Mouse (Mus musculus): Measurements from ENCODE around the gene Znrf3.
"Not testable (repeated sequence)": the region's sequence is repeated elsewhere in the genome, so short reads cannot be mapped to it uniquely, and the experiment has no call there.

Znrf3 gene

DNA sequence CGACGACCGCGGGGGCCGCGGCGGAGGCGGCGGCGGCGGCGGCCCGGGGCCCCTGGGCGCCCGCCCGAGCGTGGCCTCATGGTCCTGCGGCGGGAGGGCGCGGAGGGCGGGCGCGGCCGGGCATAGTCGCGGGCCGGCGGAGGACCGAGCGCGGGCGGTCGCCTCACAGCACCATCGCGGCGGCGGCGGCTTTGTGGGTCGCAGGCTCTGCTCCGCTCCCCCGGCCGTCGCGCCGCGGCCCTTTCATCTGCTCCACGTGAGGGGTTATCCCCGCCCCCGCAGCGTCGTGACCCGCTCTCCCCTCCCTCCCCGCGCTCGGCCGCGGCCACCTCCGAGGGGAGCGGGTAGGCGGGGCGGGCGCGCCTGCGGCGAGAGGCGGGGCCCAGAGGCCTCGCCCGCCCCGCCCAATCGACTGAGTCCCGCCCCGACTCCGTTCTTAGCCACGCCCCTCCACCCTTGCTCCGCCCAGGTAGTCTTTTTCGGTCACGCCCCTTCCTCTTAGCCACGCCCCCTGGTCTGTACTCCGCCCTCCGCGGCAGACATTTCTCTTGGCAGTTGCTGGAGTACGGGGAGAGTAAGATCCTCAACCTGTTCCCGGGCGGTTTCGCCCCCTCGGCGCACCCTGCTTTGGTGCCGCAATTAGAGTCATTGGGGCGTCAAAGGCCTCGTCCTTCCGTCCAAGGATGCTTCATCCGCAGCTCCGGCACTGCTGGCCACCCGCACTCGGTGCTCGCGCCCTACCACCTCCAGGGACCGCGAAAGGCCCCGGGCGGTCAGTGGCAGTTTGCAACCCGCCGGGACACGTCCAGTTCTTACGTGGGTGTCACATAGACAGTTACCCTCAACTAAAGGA, at the start of gene Znrf3:
TSS of gene Znrf3 (minus strand) at position 249 of the 853 bp plus-strand sequence.
- peak; percentile 85 for DNase-seq

DNA sequence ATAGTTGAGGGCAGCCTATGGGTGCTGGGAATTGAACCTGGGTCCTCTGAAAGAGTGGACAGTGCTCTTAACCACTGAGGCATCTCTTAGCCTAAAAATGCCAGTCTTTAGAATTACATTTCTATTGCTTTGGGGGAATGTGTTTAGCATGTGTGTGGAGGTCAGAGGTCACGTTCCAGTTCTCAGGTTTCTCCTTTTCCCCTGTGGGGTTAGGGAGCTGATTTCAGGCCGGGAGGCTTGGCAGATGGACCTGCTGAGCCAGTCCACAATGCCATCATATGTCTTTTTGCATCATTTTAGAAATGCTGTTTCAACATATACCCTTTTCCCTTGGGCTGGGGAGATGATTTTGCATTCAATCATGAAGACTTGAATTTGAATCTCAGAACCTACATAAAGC, 49.2 kb upstream of the Znrf3 start:
- DNase-seq, result no peak

DNA sequence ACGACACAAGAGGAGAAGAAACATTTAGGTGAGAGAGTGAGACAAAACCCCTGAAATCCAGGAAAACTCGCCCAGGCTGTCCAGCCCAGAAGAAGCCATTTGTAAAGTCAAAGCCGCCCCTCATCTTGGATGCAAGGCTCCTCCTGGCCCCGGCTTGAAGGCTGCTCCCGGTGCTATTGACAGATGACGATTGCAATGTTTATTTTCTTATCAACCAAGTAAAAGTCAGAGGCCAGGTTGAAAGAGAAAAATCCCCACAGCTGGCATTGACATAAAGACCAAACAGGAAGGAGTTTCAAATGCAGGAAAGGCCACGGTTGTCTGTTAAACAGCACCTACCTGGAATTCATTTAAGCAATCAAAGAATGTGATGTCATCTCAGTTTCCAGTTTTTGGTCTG, 47.3 kb upstream of the Znrf3 start:
- no peak for DNase-seq

DNA sequence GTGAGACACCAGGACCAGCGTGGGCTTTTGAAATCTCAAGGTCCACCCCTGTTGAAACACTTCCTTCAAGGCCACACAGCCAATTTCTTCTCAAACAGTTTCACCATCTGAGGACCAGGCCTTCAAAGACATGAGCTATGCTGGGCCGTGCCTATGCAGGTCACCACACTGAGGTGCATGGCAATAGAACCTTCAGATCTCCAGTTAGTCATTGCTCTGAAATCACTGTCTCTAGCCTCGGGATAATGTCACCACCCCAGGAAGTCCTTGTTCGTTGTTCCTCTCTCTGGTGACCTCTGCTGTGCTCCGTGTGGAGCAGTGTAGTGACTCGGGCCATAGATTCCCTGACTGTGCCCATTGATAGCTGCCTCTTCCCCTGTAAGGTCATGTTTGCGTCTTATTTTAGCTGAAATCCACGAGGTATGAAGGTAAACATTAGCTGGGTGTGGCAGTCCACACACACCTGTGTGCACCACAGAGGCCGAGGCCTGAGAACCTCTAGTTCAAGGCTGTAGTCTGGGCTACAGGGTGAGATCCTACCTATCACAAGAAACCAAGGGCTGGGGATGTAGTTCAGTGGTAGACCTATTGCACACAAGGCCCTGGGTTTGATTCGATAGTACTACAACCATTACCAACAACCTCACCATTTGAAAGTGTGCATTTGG, 46.5 kb upstream of the Znrf3 start:
- no peak for DNase-seq

DNA sequence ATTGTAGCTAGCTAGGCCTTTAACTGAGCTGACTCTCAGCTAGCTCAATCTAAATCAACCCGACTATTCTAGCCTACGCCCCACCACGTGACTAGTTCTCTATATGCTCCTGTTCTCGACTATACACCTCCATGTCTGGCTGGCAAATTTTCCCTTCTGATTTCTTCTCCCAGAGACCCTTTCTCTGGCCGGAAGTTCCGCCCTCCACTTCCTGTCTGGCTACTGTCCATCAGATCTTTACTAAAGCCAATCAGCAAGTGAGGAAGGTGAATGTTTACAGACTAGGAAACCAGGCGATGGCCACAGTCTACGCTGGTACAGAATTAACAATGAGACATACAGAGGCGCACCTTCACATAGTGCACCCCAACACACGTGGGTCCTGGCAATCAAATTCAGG, 44.8 kb upstream of the Znrf3 start:
- not testable (repeated sequence) for DNase-seq

DNA sequence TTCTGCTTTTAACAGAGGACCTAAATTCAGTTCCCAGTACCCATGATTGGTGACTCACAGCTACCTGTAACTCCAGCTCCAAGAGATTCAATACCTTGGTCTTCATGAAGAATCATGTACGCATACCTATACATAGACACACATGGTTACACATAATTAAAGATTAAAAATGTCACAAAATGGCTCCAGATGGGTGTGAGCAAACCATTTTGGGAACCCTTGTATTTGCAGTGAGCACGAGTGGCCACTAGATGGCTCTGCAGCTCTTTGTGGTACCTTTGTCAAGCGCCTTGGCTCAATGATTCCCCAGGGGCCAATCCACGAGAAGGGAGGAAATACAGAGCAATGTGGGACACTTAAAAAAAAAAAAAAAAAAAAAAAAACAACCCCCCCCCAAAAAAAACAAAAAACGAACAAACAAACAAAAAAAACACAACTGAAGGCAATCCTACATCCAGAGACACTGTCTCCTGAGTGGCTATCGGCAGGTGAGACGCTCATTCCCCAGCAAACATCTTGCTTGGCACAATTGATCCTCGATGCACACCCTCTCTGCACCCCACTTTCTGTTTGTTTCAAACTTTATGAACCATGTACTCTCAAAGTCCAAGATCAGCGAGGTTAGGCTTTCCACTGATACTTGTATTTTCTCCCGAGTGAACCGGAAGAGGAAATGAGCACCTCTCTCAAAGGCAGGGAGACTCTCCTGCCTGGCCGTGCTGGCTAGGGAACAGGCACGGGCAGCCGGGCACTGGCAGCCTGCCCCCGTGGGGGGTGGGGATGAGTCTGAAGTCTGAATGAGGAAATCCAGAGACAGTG, 40.8 kb upstream of the Znrf3 start:
- peak; percentile 90 for DNase-seq

DNA sequence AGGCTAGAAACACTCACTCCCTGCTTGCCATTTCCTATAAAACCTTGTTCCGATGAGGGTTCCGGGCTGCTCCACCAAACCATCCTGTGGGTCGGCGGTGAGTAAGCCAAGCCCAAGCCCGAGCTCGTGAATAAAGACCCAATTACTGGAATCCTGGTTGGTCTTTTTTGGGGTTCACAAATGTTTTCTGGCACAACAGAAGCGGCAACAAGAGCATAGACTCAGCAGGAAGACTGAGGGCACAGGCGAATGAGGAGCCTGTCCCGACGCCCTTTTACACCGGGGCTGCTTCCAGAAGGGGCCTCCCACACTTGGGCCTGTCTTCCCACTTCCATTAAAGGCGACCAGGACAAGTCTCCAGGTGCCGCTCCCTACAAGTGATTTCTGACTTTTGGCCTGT, 37.9 kb upstream of the Znrf3 start:
- no peak for DNase-seq

DNA sequence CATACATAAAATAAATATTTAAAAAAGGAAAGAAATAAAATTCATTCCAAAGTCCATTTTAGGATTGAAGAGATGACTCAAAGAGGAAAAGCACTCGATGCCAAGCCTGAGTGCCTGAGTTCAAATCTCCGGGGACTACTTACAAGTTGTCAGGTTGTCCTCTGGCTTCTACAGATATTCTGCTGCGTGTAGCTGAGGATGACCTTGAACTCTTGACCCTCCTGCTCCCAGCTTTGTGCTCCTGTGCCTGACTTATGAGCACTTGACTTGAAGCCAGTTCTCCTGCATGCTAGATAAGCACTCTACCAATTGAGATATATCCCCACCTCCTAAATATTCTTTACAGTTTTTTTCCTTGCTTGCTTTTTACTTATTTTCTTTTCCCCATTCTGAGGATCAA, 34.2 kb upstream of the Znrf3 start:
- no peak for DNase-seq

DNA sequence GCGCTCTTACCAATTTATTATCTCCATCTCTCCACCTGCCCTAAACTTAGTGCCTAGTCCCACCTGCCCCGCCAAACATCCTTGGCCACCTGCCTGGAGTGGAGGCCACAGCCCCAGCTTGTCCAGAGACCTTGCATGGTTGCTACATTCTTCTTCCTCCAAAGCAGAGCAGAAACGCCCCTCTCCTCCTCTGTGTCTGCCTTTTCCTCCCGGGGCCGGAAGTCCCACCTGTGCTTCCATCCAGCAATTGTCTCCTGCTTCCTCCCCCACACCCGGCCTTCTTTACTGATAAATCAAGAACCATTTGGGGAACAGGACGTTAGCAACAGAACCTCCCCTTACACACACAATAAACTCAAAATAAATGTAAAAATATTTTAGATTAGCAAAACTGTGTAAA, 33.5 kb upstream of the Znrf3 start:
- no peak for DNase-seq

DNA sequence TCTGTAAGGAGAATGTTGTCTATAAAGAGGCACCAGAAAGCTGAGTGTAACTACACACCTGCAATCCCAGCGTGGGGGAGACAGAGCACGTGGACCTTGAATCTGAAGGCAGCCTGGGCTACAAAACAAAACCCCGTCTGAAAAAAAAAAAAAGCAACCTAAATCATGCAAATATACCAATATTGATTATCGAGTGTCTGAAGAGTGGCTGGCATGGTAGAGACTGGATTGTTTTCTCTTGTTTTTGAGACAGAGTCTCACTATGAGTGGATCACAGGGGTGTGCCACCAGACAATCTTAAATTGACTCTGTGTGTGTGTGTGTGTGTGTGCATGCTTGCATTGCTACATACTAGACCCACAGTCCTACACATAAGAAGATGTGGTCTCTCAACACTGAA, 32.2 kb upstream of the Znrf3 start:
- no peak for DNase-seq

DNA sequence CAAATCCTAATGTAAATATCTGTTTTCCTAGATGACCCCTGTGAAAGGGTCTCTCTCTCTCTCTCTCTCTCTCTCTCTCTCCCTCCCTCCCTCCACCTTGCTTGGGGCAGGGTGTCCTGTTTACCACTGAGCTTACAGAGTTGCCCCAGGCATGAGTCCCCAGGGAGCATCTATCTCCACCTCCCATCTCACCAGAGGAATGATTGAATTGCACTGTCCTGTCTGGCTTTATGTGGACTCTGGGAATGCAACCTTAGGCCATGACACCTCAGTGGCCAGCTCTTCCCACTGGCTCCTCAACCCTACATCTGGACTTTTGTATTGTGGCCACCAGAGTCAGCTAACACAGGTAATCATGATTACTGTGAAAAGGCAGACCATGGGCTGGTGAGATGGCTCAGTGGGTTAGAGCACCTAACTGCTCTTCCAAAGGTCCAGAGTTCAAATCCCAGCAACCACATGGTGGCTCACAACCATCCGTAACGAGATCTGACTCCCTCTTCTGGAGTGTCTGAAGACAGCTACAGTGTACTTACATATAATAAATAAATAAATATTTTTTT, 31.0 kb upstream of the Znrf3 start:
- DNase-seq, result not testable (repeated sequence)

DNA sequence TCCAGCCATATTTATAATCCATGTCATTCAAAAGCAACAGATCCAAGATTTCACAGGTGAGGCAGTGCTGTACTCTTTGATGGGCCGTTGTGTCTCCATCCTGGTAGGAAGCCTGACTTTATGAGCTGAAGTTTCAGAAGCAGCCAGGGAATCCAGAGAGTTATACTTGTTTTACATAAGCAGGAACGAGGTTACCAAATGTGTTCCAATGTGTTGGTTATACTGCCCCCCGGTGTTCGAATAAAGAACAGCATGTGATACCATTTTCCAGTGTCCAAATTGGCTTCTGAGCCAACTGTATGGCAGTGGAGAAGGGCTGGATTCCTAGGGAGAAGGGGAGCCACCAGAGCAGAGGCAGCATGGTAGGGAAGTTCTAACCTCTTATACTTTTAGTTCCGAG, 29.5 kb upstream of the Znrf3 start:
- peak; percentile 81 for DNase-seq

DNA sequence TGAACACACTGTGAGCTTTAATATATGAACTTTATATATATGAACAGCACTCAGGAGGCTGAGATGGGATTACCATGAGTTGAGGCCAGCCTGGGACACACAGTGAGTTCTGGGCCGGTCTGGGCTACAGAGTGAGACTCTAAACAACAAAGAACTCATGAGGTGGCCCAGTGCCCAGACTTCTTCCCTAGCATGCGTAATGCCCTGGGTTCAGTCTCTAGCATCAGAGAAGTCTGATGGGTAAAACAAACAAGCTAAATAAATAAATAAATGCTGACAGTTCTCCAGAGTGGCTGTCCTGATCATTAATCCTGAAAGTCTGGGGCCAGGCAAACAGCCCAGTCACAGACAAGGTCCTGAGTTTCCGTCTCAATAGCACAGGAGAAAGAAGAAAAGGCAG, 25.4 kb upstream of the Znrf3 start:
- no peak for DNase-seq

DNA sequence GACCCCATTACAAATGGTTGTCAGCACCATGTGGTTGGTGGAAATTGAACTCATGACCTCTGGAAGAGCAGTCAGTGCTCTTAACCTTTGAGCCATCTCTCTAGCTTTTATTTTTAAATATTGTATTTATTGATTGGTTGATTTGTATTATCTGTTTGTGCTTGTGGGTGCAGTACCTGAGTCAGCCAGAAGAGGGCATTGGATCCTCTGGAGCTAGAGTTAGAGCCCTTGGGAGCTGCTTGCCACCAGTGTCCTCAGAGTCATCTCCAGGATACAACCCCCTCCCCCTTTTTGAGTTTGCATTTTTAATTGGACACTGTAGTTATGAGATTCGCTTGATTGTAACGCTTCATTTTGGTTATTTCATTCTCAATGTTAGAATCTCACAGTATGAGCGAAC, 24.4 kb upstream of the Znrf3 start:
- DNase-seq, result no peak

DNA sequence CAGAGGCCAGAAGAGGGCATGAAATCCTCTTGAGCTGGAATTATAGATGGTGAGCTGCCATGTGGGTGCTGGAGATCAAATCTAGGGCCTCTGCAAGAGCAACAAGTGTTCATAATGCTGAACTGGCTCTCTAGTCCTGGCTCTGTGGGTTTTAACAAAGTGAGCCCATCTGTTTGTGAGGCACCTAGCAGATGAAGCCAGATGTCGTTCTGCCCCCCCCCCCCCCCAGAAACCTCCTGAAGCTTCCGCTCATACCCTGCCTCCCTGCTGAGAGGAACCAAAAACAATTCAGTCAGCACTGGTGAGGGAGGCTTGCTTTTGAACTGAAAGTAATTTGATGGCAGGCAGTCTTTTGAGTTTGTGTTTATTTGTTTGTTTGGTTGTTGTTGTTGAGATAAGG, 23.8 kb upstream of the Znrf3 start:
- DNase-seq, result no peak

DNA sequence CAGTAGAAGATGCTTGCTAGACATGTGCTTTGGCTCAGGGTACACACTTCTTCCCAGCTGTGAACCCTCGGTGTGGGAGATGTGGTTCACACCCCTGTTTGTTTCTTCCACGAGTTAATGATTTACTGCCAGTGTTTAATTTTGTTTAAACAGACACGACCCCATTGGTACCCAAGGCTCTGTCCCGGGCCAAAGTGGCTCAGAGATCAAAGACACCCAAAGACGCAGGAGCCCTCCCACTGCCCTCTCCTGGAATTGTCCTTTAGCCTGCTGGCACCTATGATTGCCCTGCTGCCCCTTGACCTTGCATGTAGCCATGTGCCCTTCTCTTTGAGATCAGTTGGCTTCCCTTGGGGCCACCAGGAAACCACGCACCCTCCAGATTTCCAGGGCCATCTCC, 7.3 kb upstream of the Znrf3 start:
- no peak for DNase-seq

DNA sequence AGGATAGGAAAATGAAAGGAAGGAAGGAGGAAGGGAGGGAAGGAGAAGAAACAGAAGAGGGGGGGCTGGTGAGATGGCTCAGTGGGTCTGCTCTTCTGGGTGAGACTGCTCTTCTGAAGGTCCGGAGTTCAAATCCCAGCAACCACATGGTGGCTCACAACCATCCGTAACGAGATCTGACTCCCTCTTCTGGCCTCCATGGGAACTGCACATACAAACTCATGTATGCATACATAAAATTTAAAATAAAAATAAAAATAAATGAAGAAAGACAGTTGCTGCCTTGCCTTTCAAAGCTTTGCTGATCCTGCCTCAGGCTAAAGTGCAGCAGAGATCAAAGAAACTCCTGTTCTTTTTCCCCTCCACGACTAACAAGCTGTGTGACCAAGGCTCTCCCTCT, 6.7 kb upstream of the Znrf3 start:
- no peak for DNase-seq

DNA sequence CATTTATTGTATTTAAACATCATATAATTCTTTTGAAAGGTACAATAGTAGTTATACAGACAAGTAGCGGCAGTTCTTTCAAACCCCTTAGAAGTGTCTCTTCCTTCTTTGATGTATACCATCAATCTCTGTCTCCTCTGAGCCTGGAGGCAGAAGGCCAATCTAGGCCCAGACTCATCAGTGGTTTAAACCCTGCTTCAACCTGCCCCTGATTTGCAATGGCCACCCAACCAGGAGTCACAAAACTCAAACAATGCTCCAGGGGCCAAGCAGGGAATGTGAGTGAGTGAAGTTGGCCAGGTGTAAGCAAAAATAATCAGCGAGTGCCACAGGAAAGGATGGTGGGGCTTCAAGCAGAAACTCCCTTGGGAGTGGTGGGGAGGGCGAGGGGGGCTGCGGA, 6.1 kb upstream of the Znrf3 start:
- no peak for DNase-seq

DNA sequence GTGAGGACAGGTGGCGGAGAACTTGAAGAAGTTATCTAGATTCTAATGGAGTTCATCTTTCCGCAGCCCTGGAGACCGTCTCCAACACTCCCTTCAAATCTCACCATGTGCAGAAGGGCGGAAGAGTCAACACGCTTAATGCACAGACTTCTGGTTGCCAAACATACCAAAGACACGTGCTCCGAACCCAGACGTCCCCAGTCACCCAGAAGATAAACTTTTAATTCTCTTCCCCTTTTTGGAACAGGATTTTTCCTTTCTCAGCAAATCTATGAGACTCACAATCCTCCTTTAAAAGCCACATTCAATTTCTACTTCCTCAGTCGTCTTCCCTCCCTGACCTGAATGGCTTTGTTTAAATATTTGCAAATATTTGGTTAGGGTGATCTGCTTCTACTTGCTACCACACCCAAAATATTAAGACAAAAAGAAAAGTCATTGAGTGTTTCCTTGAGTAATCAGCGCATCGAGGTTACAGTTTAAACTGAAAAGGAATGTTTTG, 856 bp upstream of the Znrf3 start:
- peak; percentile 23 for DNase-seq

DNA sequence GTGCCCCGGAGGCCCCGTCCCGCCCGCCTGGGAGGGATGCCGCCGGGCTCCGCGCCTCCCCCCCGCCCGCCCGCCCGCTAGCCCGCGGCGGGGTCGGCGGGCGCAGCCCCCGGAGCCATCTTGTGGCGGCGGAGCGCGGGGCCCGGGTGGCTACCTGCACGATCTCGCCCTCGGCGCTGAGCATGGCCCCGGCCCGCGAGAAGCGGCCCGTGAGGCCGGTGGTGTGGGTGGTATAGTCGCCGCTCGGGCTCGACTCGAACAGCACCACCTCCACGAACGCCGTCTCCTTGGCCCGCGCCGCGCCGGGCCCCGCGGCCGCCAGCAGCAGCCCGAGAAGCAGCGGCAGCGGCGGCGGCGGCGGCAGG, 431 bp downstream of the Znrf3 start:
- DNase-seq, result peak; percentile 37

DNA sequence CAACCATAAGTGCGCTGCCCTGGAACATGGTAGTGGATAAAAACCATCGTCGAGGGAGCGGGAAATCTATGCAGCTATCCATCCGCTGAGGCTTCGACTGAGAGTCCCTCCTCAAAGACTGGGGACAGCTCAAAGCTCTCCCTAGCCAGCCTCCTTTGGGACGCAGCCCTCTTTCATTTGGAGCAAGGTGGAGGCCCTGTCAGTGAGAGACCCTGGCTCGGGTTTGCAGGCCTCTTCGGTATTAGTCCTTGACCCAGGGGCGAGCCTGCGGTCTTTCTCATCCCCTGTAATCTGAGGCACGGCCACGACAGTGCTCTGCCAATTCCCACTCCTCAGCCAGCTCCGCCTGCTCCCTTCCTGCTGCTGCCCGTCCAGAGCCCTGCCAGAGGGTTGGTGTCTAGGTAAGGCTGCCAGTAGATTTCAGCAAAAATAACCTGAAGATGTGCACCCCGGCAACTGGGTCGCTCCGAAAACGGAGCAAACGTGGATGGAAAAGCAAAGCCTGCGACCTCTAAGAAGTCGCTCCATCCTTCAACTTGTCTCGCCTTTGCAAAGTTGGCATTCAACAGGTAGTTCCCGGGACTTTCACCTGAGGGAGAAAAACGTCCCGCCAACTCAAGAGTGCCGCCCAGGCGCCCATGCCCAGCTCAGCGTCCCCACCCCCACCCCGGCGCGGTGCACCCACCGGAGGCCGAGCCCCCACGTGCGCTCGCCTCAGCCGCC, 975 bp downstream of the Znrf3 start:
- DNase-seq, result peak; percentile 45

DNA sequence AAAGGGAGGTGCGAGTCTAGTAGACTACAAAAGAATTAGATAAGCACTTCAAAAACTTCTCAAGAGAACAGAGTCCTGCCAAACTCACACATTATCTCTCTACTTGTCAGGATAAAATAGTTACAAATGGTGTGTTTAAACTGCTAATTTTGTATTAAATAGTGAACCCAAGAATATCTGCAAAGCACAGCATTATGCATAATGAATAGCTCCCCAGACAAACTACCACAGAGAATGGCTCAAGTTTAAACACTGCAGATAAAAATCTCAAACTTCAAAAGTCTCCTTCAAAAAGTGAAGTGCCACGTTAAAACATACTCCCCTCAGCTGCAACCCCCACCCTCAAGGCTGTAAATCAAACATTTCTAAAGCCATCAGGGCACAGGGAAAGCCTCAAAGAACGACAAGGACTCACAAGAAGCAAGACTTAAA, 2.0 kb downstream of the Znrf3 start:
- DNase-seq, result peak; percentile 11

DNA sequence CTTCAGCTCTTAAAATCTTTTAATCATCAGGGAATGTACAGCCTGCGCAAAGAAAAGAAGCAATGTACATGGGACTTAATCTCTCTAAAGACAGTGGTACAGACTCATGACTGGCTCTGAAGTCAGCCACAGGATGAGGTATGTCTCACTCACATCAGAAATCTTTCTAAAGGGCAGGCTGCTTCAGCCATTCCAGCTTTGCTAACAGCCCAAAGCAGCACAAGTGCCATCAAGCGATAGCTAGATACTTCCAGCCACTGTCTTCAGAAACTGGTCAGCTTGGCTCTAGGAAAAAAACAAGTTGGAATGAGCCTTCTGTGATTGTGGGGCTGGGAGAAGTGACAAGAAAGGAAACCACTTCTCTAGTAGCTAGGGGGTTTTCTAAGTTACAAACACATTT, 7.0 kb downstream of the Znrf3 start:
- no peak for DNase-seq

All from cerebellum, adult 9-10 months (tissue).